In the genomic region with DNA sequence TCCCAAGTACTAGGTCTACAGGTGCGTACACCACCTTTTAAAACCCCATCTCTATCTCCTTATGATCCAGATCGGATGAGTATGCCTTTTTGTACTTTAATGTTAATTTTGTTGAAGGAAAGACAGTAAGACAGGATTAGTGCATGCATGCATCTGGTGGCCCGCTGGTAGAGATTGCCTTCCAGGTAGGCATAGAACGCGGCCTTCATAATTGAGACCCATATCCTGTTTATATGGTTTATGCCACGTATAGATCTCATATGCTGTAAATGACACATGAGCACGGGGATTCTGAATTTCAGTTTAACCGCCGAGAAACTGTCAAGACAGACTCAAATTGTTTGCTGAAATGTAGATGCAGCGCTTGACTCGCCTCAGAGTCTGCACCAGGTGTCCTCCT, we compare ENCODE assay signal across 25 mouse cellular contexts.
"Had no signal": no experiment of that assay in that cellular context is flagged by ENCODE, and none has a peak within 500 bp of the region (broad histone marks: within the 10 kb centered on the region; RNA-seq: fewer than 3 reads in every experiment).

No protein-coding gene starts in this region.

- H3K9ac ChIP-seq: heart, embryonic 13.5 days; heart, embryonic 15.5 days; hindbrain, embryonic 12.5 days; hindbrain, embryonic 14.5 days; intestine, embryonic 15.5 days; limb, embryonic 12.5 days had no signal

- H3K27me3 ChIP-seq: heart, embryonic 13.5 days; heart, embryonic 15.5 days; hindbrain, embryonic 12.5 days; intestine, embryonic 15.5 days; limb, embryonic 12.5 days had no signal

- ATAC-seq: hindbrain, embryonic 16.5 days; intestine, embryonic 15.5 days; intestine, postnatal 0 days had no signal

- H3K9me3 ChIP-seq: heart, embryonic 13.5 days; heart, embryonic 15.5 days; hindbrain, embryonic 10.5 days; hindbrain, embryonic 12.5 days; intestine, embryonic 15.5 days; limb, embryonic 10.5 days; limb, embryonic 12.5 days had no signal

- H3K36me3 ChIP-seq: heart, embryonic 13.5 days; heart, embryonic 15.5 days; hindbrain, embryonic 10.5 days; hindbrain, embryonic 12.5 days; intestine, embryonic 15.5 days; limb, embryonic 10.5 days; limb, embryonic 12.5 days had no signal

- H3K27ac ChIP-seq: gastrocnemius, adult 2 months; heart, embryonic 13.5 days; heart, embryonic 15.5 days; hindbrain, embryonic 10.5 days; hindbrain, embryonic 12.5 days; hindbrain, embryonic 14.5 days; intestine, embryonic 15.5 days; layer of hippocampus, adult 2 months; left cerebral cortex, adult 2 months; limb, embryonic 10.5 days; limb, embryonic 12.5 days had no signal

- DNase-seq: gastrocnemius, adult 2 months; gastrocnemius, postnatal 10 days; gastrocnemius, postnatal 25 days; heart, adult 18-20 months; heart, postnatal 10 days; heart, postnatal 4 days; kidney, adult 18-20 months; kidney, adult 8-10 months; kidney, postnatal 10 days; kidney, postnatal 25 days; kidney, postnatal 4 days; liver had no signal

- H3K4me3 ChIP-seq: gastrocnemius, adult 2 months; heart, embryonic 13.5 days; heart, embryonic 15.5 days; hindbrain, embryonic 10.5 days; hindbrain, embryonic 12.5 days; intestine, embryonic 15.5 days; layer of hippocampus, adult 2 months; left cerebral cortex, adult 2 months; limb, embryonic 10.5 days; limb, embryonic 12.5 days had no signal

- H3K4me2 ChIP-seq: heart, embryonic 11.5 days; heart, embryonic 13.5 days; heart, embryonic 15.5 days; hindbrain, embryonic 12.5 days; hindbrain, embryonic 14.5 days; intestine, embryonic 15.5 days; limb, embryonic 12.5 days had no signal
